Mouse (Mus musculus) stomach, postnatal 0 days (tissue): ENCODE measurements around the gene Mrm2. TPM values are rescaled to one million over a fixed set of nuclear protein-coding genes. Genes with fewer than 3 reads are reported as not detected.
A peak's percentile ranks its signal among the peaks of the same experiment; 100 is the strongest.

Experiments used
- ATAC-seq: fragments of 200-750 bp; cut with Nextera tagmentation; 2 replicates; pipeline ENCODE4 v1.8.0; 2017; ENCODE audit not compliant: low FRiP score, low TSS enrichment
- DNase-seq: peaks from one replicate; pipeline ENCODE4 v3.0.0-alpha.2; 2016; ENCODE audit warnings: low spot score
- H3K27ac ChIP-seq: fragments of 300-500 bp; sonication (generic); replicated peaks from 2 replicates; pipeline ENCODE4 v1.5.1; 2014; ENCODE audit warnings: mild to moderate bottlenecking, control low read depth
- H3K27me3 ChIP-seq: fragments of 300-500 bp; sonication (generic); 2 replicates; pipeline ENCODE4 v1.6.1; 2014; ENCODE audit warnings: low read length; ENCODE audit not compliant: control insufficient read depth, insufficient read depth
- H3K36me3 ChIP-seq: fragments of 300-500 bp; sonication (generic); 2 replicates; pipeline ENCODE4 v1.6.1; 2014; ENCODE audit warnings: low read length, mixed read lengths; ENCODE audit not compliant: control insufficient read depth, insufficient read depth
- H3K4me1 ChIP-seq: fragments of 300-500 bp; sonication (generic); replicated peaks from 2 replicates; pipeline ENCODE4 v1.6.1; 2014; ENCODE audit warnings: antibody characterized with exemption; ENCODE audit not compliant: control insufficient read depth, insufficient read depth
- H3K4me2 ChIP-seq: fragments of 300-500 bp; sonication (generic); replicated peaks from 2 replicates; pipeline ENCODE4 v1.6.1; 2014; ENCODE audit warnings: low read depth, mild to moderate bottlenecking, control low read depth, moderate library complexity
- H3K4me3 ChIP-seq: fragments of 300-500 bp; sonication (generic); 2 replicates; pipeline ENCODE4 v1.5.1; 2014; ENCODE audit warnings: low read depth, low read length, control low read depth
- H3K9ac ChIP-seq: fragments of 300-500 bp; sonication (generic); 2 replicates; pipeline ENCODE4 v1.6.1; 2014; ENCODE audit warnings: mild to moderate bottlenecking, low read length, control low read depth, mixed read lengths
- H3K9me3 ChIP-seq: fragments of 300-500 bp; sonication (generic); 2 replicates; pipeline ENCODE4 v1.6.1; 2016; ENCODE audit warnings: low read length; ENCODE audit not compliant: control insufficient read depth
- CTCF ChIP-seq: IDR thresholded peaks from 2 replicates; pipeline ENCODE4 v1.5.1; 2016; ENCODE audit warnings: antibody characterized with exemption, low read depth, mild to moderate bottlenecking, moderate library complexity
- EP300 ChIP-seq: optimal IDR thresholded peaks from 2 replicates; pipeline ENCODE3; 2016; ENCODE audit warnings: antibody characterized with exemption
- WGBS: fragments of 180-500 bp; shearing (Covaris S2); extraction: QIAGEN DNeasy Blood & Tissue Kit; methylation state at CpG from one replicate; pipeline ENCODE4 v1.1.7; 2014; 5-methylcytosine and 5-hydroxymethylcytosine counted together
- polyA plus RNA-seq: library from polyadenylated mRNA; unstranded; fragments of >200 nt; fragmentation: Nextera tagmentation; extraction: Ambion mirVana; gene quantifications from 2 replicates; pipeline ENCODE4 v1.2.1, GENCODE M21; 2015

The Mrm2 gene
- polyA plus RNA-seq, 1 experiment from 2014 or later: 11.4 TPM

DNA sequence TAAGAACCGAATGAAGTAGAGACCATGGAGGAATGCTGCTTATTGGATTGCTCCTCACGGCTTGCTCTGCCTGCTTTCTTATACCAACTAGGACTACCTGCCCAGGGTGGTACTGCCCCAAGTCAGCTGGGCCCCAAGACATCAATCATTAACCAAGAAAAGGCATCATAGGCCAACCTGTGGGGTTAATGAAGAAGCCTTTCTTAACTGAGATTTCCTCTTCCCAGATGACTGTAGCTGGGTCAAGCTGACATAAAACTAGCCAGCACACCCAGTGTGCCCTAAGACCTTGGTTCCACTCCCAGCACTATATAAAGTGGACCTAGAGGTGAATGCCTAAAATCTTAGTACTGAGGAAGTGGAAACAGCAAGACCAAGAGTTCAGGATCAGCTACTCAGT, 42.5 kb downstream of the Mrm2 start:
- ATAC-seq: no peak
- Histone ChIP-seq H3K4me1 (no peaks in the 10 kb centered on the region), H3K27me3 (no peaks in the 10 kb centered on the region), H3K9ac (no peak overlapping the region), H3K4me2 (no peak overlapping the region), H3K27ac (no peak overlapping the region), H3K36me3 (peaks cover 4% of the 10 kb centered on the region; the same call in 1 of the 2 replicates), H3K4me3 (no peak overlapping the region), H3K9me3 (no peaks in the 10 kb centered on the region)
- WGBS: 89% methylated on average over 2 of the region's 2 CpGs
- TF ChIP-seq EP300 (no peak), CTCF (no peak)
- no peak for DNase-seq

DNA sequence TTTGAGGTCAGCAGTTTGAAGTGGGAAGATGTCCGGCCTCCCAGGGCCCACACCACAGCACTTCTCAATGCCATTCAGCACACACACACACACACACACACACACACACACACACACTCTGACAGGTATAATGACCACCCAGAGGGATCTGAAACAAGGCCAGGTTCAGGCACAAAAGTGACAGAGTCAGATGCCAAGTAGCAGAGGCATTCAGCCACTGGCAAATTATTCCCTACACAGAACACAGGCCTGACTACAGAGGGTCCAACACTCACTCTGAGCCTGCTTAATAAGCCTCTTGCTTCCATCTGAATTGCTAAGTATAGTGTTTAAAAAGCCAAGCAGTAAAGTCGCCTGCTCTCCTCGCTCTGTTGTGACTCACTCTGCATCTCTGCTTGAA, 43.4 kb downstream of the Mrm2 start:
- Histone ChIP-seq H3K9ac (no peak overlapping the region), H3K36me3 (peaks cover 6% of the 10 kb centered on the region; the same call in 1 of the 2 replicates), H3K4me1 (no peaks in the 10 kb centered on the region), H3K4me3 (no peak overlapping the region), H3K27ac (no peak overlapping the region), H3K9me3 (no peaks in the 10 kb centered on the region), H3K4me2 (no peak overlapping the region), H3K27me3 (no peaks in the 10 kb centered on the region)
- no peak for TF ChIP-seq EP300
- WGBS: 79% methylated on average over 3 of the region's 3 CpGs
- DNase-seq (no peak), ATAC-seq (no peak)

DNA sequence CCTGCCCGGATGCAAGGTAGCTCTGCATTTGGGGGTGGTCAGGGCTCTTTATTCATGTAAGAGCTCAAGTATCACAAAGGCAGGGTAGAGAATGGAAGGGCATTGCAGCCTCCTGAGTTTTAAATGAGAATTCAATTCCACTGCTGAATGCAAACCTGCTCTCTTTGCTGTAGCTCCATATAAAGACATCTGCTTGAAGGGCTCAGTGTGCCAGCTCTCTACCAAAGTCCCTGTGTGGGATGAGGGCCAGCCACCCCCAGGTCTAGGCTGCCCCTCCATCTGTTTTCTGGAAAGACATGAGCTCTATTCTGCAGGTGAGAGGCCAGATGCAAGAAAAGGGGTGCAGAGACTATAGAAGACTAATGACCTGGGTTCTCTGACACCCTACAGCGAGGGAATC, 46.9 kb downstream of the Mrm2 start:
- H3K27ac ChIP-seq: no peak overlapping the region
- H3K4me3 ChIP-seq: no peak overlapping the region
- WGBS: 93% methylated on average over 2 of the region's 2 CpGs
- H3K27me3 ChIP-seq: no peaks in the 10 kb centered on the region
- no peaks in the 10 kb centered on the region for H3K9me3 ChIP-seq
- ATAC-seq (no peak), DNase-seq (no peak)
- H3K36me3 ChIP-seq: peaks cover 6% of the 10 kb centered on the region; the same call in 1 of the 2 replicates
- TF ChIP-seq EP300: no peak
- no peak for TF ChIP-seq CTCF
- no peak overlapping the region for H3K4me2 ChIP-seq
- no peaks in the 10 kb centered on the region for H3K4me1 ChIP-seq
- no peak overlapping the region for H3K9ac ChIP-seq

DNA sequence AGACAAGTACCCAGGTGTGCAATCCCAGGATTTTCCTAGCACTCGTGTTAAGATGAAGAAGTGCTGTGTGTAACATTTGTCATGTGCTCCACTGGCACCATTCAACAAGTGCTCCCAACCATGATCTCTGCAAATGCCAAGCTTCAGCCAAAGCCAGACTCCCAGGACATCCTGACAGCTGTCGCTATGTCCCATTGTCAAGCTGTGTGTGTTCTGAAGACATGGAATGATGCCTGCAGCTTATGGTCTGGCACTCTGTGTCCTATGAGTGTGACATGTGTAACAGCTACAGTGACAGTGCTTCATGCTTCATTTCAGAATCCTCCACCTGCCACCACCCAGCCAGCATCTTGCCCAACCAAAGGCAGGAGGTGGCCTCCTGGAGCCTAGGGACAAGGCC, 47.7 kb downstream of the Mrm2 start:
- 90% methylated on average over 2 of the region's 2 CpGs for WGBS

DNA sequence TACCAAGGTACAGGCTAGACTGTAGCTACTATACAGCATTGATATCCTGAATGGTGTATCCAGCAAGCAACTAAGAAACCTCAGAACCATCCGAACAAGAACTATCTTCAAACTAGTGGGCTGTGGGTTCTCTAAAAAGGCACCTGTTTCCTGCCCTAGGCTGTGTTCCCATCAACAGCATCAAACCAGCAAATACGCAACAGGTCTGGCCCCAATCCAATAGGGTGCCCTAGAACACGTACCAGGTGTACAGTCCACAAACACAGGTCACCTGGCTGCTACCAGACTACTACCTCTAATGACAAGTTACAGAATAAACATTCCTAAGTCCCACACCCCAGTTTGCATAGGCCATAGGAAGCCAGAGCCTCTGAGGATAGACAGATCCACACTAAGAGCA, 48.8 kb downstream of the Mrm2 start:
- Histone ChIP-seq H3K27me3 (no peaks in the 10 kb centered on the region), H3K27ac (no peak overlapping the region), H3K36me3 (peaks cover 4% of the 10 kb centered on the region; the same call in 1 of the 2 replicates), H3K9me3 (no peaks in the 10 kb centered on the region), H3K4me2 (no peak overlapping the region), H3K4me3 (no peak overlapping the region), H3K4me1 (no peaks in the 10 kb centered on the region), H3K9ac (no peak overlapping the region)
- DNase-seq (peak; percentile 25), ATAC-seq (peak; percentile 64; the same call in 1 of the 2 replicates)
- TF ChIP-seq CTCF (no peak), EP300 (no peak)
- WGBS: 82% methylated on average over 3 of the region's 3 CpGs

More for the DNA sequence above, 47.7 kb downstream of the Mrm2 start:
- Histone ChIP-seq H3K4me1 (no peaks in the 10 kb centered on the region), H3K9ac (no peak overlapping the region), H3K27me3 (no peaks in the 10 kb centered on the region), H3K4me3 (no peak overlapping the region), H3K4me2 (no peak overlapping the region), H3K9me3 (no peaks in the 10 kb centered on the region), H3K36me3 (peaks cover 6% of the 10 kb centered on the region; the same call in 1 of the 2 replicates), H3K27ac (no peak overlapping the region)
- ATAC-seq (no peak), DNase-seq (no peak)
- TF ChIP-seq CTCF (no peak), EP300 (no peak)

DNA sequence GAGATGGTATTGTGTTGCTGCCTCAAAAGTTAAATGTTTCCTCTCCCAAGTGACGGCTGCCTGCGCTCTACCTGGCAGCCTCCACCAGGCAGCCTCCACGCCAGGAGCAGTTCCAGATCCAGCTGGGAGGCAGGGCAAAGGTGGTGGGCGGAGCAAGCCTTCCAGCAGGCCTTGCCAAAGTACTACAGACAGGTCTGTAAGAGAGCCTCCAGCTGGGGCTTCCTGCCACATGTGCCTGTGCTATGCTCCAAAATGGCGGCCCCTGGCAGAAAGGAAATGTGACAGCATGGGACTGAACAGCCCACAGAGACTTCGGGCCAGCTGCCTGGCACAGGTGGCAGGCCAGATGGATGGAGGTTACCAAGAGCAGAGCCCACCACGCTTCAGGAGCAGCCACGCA, 49.3 kb downstream of the Mrm2 start:
- DNase-seq (peak; percentile 48), ATAC-seq (peak; percentile 70)
- Histone ChIP-seq H3K4me3 (no peak overlapping the region), H3K9me3 (no peaks in the 10 kb centered on the region), H3K27ac (no peak overlapping the region), H3K27me3 (no peaks in the 10 kb centered on the region), H3K9ac (no peak overlapping the region), H3K36me3 (peaks cover 4% of the 10 kb centered on the region; the same call in 1 of the 2 replicates), H3K4me1 (no peaks in the 10 kb centered on the region), H3K4me2 (no peak overlapping the region)
- TF ChIP-seq EP300: no peak
- no peak for TF ChIP-seq CTCF
- 70% methylated on average over 8 of the region's 8 CpGs for WGBS
